Mouse (Mus musculus) G1E (cell line): ENCODE data around the gene Tcl1b4.

ENCODE experiments used
- CTCF ChIP-seq: IDR thresholded peaks from 2 replicates; pipeline ENCODE4 v1.5.1; 2012; ENCODE audit warnings: low read depth, low read length, inconsistent platforms, mixed read lengths
- GATA1 ChIP-seq: IDR thresholded peaks from 2 replicates; pipeline ENCODE4 v1.6.1; 2012; ENCODE audit warnings: borderline replicate concordance, low read length, inconsistent platforms, mixed read lengths
- POLR2AphosphoS5 ChIP-seq: IDR thresholded peaks from 2 replicates; pipeline ENCODE4 v1.6.1; 2012; ENCODE audit warnings: low read depth, low read length, inconsistent platforms; ENCODE audit not compliant: insufficient replicate concordance
- TAL1 ChIP-seq: conservative IDR thresholded peaks from 2 replicates; pipeline ENCODE4 v1.6.1; 2012; ENCODE audit warnings: low read depth, low read length, inconsistent platforms, mixed read lengths

DNA sequence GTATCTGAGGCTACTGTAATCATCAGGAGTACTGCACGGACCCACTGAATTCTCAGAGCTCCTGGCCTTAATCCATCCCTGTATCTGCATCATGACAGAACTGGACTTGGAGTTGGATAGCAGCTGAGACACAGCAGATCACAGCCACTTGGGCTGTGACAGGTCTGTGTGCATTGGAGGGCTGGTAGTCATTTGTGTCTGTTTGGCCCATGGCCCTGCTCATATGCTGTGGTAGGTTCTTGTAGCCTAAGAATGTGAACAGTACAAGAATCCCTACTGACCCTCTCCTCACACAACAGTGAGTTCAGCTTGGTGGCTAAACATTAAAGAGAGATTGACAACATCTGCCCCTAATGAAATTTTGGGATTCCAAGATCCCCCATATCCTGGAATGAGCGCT, 28.4 kb upstream of the Tcl1b4 start:
- TF ChIP-seq CTCF, result no peak
- TF ChIP-seq TAL1, result no peak
- TF ChIP-seq GATA1, result no peak
- TF ChIP-seq POLR2AphosphoS5, result no peak
